Mouse (Mus musculus): ENCODE data around the gene Ctrc.

The Ctrc gene

DNA sequence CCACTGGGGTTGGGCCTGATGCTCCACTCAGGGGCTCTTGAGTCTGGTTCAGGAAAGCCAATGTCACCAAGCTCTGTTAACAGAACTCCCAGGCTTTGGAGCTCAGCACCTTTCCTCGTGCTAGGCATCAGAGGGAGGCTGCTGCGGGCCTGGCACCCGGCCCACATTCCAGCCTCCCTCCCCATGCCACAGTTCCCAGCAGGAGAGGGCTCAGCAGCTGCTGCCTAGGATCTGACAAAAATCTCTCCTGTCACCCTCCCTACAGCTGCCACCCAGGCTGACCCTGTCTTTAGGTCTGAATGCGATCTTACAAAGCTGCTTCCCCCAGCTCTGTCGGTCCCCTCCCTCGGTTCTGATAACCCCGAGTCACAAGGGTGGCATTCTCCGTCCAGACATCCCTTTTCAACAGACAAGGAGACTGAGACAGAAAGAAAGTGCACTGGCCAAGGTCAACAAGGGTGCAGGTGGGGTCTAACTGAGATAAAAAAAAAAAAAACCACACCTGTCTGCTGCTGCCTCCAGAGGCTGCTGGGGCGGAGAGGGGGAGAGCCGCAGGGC, 20.9 kb upstream of the Ctrc start:
- DNase-seq (ENCODE audit: low spot score) = no peak

DNA sequence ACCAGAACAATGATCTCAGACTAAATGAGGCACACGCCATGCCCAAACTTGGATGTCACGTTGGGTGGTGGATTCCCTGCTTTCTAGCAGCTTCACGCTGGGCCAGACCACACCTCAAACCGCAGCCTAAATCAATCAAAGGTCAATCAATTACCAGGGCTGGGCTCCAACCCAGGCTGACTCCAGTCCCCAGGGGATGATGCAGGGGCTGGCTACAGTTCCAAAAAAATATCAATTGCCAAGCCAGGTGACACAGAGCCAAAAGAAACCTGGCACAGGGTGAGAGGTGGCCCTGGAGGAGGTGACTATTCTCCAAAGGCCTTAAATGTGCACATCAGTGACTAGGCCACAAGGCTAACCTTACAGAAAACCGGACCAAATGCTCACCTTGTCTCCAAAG, 19.4 kb upstream of the Ctrc start:
- DNase-seq (ENCODE audit: low spot score) = no peak

DNA sequence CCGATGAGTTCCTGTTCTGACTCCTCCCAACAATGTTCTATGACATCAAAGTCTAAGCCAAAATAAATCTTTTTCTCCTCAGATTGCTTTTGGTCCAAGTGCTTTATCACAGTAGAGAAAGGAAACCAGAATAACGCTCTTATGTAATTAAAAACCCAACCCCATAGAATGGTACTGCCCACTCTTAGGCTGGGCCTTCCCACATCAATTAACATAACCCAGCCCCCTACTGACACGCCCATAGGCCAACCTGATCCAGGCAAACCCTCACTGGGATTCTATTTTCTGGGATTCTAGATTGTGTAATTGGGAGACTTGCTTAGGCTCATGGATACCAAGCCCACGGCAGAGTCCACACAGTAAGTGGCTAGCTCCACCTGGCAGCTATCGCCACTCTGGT, 18.8 kb upstream of the Ctrc start:
- DNase-seq (ENCODE audit: low spot score) = no peak

DNA sequence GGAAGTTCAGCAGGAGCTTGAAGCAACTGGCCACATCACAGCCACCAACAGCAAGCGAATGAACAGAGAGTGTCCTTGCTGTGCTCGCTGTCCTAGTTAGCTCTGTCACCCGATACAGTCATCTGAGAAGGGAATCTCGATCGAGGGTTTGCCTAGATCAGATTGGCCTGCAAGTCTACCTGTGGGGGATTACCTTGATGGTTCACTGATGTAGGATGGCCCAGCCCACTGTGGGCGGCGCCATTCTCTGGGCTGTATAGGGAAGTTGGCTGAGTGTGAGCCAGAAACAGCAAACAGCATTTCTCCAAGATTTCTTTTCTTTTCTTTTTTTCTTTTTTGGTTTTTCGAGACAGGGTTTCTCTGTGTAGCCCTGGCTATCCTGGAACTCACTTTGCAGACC, 18.3 kb upstream of the Ctrc start:
- no peak for DNase-seq (ENCODE audit: low spot score)

DNA sequence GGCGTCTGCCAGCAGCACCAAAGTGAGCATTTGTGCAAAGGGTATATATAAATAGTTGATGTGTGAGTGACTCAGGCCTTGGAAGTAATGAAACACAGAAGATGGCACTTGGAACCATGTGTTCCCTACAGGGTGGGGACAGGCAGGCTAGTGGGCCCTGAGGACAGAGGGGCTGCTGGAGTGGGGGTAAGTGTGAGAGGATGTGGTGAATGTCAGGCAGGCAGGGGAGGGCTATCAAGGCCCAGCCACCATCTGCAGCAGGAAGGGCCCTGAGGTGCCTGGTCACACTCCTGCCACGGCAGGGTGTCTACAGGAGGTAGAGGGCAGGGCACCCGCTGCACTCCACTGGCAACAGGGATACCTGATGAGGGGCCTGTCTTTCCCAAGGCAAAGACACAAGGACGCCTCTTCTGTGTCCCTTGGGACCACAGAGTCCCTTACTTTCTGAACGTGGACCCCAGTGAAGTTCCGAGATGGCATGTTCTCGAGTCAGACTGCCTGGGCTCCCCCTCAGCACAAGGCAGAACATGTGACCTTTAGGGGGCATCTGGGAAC, 17.6 kb upstream of the Ctrc start:
- no peak for DNase-seq (ENCODE audit: low spot score)

DNA sequence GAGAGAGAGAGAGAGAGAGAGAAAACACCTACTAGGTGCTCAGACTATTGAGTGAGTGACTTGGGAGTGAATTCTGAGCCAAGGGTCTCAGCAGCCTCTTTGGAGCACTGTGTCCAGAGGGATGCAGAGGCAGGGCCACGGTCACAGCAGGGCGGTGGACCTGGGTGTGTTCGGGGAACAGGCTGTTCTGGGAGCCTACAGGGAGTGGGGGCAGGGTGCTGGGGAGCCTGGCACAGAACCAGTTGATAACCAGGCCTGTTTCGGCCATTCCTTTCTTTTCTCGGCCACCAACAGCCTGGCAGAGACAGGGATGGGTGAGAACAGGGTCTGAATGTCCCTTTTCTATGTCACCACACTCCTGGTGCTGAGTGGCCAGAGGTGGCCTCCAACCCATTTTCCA, 16.7 kb upstream of the Ctrc start:
- DNase-seq (ENCODE audit: low spot score) = no peak

DNA sequence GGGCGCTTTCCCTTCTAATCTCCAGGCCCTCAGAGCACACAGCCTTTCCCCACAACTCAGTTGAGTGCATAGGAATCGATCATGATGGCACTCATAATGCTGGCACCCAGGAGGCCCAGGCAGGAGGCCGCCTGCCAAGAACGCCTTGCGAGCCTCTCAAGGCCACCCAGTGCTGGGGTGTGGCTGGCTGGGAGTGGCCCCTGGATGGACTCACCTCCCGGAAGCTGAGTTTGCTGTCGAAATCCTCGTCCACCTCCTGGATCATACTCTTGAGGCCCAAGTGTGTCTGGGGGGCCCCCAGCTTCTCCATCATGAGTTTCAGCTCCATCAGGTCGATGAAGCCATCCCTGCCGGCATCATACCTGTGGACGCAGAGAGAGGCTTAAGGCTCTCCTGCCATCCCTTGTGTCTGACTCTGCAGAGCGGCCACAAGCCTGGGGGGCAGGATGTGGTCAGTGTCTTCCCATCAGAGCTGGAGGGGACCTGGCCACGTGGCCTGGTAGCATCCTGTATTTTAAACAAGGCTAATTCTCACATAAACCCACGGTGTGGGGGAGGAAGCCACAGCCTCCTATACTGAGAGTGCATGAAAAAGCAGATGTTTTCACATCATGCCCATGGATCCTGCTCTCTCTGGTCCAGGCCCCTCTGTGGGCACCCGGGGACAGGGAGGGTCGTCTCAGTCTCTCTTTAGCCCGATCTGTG, 15.6 kb upstream of the Ctrc start:
- no peak for DNase-seq (ENCODE audit: low spot score)

DNA sequence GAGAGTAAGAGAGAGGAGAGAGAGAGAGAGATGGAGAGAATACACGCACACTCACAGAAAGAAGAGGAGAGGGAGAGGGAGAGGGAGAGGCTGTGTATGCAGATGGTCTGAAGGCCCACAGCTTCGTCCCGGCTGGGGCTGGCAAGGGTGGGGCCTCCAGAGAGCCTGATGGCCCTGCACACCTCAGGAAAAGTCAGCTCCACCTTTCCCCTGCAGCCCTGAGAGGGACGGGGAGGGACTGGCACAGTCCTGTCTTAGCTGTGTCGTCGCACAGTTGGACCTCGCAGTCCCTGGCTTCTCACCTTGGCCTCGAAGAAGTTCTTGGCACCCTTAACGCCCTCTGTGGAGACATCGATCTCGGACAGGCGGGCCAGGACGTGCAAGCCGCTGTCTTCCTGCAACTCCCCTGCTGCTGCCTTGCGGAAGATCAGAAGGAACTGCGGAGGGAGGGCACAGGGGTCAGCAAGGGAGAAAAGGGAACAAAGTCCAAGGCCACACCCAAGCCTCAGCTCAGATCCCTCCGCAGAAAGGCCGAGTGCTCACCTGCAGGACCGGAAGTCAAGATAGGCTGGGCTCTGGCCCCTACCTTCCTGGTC, 14.2 kb upstream of the Ctrc start:
- no peak for DNase-seq (ENCODE audit: low spot score)

DNA sequence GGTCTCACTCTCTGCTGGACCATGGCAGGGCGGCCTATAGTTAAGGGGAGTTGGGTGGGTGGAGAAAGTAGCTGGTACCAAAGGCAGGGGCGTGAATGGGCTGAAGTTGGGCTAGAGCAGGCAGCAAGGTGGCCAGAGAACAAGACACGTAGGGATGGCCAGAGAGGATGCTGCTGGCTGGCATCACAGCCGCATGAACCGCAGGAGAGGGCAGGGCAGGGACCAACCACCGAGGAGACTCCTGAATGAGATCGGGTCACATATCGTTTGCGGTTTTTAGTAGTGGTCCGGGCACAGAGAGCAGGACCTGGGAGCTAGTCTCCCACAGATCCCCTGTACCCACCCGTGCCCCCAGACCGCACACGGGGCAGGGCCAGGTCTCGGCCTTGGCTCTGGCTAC, 13.2 kb upstream of the Ctrc start:
- DNase-seq (ENCODE audit: low spot score) = no peak

DNA sequence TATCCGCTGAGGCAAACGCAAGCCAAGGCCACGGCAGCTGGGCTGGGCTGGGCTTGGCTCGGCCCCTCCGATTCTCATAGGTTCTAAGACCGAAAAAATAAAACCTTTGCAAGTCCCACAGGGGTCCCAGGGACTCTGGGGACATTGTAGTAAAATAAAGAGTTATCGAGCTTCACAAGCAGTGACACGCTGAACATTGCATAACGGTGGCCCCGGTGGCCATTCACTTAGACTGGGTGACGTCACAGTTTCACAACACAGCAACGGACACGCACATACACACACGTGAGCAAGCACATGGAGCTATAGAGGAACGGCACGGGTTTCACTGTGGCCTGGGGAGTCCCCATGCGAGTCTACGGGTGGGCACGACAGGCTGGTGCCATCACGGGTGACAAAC, 12.3 kb upstream of the Ctrc start:
- DNase-seq (ENCODE audit: low spot score) = no peak

DNA sequence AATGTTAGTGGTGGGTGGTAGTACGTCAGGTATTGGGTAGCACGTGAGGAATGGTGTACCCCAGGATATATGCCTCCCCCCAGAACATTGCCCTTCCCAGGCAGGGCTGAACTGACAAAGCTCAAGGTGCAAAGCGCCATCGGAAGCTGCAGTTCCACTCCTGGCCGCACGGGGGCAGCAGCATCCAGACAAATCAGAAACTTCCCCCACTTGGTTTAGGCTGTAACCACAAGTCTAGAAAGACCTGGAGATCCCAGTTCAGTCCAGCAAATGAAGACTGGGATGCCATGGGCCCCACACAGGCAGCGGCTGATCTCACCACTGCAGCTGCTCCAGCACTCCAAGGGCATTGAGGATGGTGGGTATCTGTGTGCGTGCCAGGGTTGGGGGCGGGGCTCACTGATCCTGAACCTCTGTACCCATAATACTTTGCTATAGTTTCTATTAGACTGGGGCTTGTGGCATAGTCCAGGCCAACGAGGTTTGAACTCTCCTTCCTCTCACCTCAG, 11.3 kb upstream of the Ctrc start:
- peak; percentile 69 for DNase-seq (ENCODE audit: low spot score)

DNA sequence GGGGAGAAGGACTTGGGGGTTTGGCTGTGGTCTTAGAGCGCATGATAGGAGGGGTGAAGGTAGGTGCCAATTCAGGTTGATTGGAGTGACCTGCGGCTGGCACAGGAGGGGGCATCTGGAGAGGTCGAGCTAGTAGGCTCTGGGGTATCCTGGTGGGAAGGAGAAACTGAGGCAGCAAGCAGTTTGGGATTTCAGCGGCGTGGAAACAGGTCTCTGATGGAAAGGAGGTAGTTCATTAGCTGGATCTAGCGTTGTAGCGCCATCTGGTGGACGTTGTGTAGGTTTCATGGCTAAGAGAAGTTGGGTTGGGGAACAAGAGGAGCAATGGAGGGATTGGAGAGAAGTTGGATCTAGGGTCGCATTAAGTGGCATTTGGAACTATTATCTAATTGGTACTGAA, 7.3 kb upstream of the Ctrc start:
- DNase-seq (ENCODE audit: low spot score) = peak; percentile 45

DNA sequence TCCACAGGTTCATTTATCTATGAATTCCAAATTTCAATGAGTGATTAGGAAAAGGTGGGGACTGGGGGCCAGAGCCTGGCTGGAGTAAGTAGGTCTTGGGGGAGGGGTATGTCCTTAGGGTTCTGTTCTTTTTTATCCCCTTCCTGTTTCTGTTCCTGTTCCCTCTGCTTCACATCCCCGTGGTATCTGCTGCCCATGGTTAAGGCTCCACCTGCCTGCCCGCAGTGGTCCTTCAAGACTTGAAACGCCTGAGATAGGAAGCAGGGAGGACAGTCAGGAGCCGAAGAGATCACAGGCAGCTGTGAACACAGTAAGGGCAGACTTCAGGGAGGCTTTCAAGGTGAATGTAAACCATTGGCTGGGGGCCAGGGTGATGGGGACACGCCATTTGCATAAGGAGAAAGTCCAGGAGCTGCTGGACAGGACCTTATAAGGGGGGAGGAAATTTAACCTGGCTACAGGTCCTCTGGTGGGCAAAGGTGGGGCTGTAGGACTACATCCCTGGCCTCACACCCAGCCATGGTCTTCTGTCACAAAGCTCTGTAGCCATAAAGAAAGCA, 11.5 kb downstream of the Ctrc start:
- no peak for DNase-seq (ENCODE audit: low spot score)

DNA sequence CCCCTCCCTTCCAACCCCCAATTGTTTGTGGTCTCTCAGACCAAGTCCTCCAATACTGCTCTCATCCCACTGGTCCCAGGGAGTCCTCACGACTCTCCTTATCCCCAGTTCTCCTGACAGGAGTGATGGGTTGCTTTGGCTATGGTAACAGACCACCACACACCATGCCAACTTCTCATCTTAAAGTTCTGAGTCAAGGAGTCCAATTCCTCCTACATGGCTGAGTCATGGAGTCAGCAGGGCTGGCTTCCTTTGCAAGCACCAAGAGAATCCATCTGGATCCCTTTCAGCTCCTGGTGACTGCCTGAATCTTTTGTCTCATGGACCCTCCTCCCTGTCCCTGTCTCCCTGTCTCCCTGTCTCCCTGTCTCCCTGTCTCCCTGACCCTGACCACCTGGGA, 12.2 kb downstream of the Ctrc start:
- DNase-seq (ENCODE audit: low spot score) = no peak

DNA sequence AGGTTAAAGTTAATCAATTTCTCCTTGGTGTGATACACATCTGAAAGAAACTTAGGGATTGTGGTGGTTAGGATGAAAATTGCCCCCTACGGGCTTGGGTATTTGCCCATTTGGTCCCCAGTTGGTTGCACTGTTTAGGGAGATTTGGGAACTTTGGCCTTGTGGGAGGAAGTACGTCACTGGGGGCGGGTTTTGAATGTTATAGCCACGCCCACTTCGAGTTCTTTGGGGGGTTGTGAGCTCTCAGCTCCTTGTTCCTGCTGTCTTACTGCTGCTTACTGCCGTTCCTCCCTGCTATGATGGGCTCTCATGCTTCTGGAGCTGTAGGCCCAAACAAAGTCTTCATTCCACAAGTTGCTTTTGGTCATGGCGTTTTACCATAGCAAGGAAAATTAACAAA, 14.8 kb downstream of the Ctrc start:
- DNase-seq (ENCODE audit: low spot score) = no peak

DNA sequence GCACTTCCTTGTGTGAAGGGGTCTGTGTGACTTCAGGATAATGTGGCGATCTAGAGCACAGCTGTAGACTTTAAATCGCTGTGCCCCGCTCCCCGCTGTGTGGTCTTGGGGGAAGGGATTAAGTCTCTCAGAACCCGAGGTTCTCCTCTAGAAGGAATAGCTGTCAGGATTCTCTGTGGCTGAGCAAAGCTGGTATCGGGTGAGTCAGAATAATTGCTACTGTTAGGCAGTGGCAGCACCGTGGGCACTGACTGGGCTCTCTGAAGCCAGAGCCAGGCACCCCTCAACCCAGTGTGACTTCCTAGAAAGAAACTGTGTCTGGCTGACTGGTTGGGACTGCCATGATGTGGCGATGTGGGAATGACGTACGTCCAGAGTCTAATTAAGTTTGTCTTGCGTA, 15.8 kb downstream of the Ctrc start:
- no peak for DNase-seq (ENCODE audit: low spot score)

DNA sequence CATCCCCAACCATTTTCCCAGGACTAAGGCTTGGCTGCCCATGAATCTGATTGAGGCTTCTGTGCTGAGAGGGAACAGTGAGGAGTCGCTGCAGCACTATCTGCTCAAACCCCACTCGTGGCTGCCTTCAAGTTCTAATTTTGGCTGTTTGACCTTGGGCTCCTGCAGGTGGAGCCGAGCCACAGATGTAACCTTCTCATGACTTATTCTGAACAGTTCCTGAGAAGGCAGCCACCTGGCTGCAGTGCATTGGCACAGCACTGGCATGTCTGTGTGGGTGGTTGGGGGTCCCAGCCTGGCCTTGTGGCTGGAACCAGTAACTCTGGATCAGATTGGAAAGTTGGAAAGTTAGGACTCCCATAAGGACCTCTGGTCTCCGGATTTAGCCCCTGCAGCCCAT, 18.0 kb downstream of the Ctrc start:
- DNase-seq (ENCODE audit: low spot score) = no peak

DNA sequence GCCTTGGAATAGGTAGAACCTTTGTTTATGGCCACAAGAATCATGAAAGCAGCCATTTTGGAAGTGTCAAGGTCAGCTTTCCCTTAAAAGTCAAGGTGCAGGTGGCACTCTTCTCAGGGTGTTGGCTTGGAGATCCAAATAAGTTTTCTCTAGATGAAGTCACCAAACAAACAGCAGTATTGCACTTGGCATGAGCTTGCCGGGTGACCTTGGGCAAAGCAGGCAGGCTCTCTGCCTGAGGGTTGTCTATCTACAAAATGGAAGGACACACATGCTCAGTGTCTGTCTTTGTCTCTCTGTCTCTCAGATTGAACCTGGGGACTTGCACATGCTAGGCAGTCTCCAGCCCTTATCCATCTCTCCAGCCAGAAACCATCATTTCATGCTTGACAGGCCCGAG, 18.8 kb downstream of the Ctrc start:
- DNase-seq (ENCODE audit: low spot score) = no peak

DNA sequence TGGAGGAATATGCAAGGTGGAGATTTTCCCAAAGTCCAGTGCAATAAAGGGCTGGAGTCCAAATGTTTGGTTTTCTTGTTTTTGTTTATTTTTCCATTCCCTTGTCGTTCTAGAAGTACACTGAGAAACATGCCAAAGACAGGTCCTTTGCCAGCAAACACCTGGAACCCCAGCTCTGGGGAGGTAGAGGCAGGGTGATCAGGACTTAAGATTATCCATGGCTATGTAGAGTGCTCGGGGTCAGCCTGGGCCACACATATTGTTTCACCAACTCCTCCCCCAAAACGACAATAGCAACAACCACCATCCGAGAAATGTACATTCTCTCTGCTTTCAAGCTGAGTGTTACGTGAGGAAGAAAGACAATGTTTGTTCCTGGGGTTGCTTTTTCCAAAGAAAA, 20.1 kb downstream of the Ctrc start, which contains the start of gene Cela2a:
Cela2a (minus strand) TSS at position 101 of the 400 bp plus-strand sequence.
- DNase-seq (ENCODE audit: low spot score) = no peak

DNA sequence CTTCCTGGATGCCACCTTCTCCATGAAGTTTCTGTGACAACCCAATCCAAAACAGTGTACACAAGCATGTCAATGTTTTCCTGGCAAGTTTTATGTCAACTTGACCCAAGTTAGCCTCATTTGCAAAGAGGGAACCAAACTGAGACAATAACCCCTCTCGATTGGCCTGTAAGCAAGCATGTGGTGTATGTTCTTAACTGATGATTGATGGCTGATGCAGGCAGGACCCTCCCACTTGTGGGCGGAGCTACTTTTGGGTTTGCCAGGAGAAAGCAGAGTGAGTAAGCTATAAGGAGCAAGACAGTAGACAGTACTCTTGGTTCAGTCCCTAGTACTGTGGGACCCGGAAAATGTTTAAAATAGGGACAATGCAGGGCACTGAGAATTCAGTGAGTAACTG, 23.2 kb downstream of the Ctrc start:
- peak; percentile 79 for DNase-seq (ENCODE audit: low spot score)

DNA sequence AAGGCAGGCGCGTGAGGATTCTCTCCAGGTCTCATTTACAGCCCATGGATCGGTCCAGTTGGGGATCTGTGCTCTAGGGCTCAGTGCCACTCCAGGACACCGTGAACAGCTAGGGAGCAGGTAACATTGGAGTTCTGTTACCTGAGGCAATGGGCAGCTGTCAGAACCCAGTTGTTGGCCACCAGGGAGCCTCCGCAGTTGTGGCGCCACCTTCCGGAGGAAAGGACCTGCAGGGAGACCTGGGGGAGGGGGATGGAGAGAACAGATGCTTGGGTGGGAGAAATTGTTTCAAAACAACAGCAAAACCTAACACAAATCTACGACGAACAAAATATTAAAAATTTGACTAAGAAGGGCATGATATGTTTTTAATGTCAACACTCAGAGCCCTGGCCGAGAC, 24.1 kb downstream of the Ctrc start:
- no peak for DNase-seq (ENCODE audit: low spot score)

DNA sequence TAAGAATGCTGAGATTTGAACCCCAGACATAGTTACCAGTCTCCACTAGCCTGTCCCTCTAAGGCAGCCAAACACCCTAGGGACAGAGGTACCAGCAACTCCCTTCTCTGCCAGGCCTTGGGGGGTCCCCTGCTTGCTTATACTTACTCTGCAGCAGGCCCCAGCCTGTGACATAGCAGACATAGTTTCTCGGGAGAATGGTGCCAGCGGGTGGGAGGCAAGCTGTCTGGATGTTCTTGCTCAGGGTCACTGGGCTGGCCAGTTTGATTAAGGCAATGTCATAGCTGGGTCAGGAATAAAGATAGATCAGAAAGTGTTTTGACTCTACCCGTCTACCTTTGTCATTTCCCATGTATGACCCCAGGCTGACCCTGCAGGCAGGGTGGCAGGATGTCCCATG, 25.0 kb downstream of the Ctrc start:
- no peak for DNase-seq (ENCODE audit: low spot score)

DNA sequence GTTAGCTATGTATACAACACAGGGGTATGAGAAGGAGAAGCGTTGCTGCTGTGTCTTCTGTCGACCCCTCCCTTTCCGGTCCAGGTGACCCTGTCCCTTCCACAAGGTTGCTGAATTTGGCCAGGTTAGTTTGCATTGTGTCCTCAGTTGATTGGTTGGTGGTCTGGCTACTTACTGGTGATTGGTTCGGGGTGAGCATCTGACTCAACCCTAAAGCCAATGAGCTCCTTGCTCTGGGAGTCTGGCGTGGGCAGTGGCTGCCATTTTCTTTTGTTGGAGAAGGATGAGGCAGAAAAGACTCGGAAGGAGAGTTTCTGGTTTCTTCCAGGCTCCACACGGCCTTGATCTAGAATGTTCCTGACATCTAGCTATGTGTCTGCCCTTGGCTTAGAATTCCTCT, 26.8 kb downstream of the Ctrc start:
- DNase-seq (ENCODE audit: low spot score) = no peak
